Mouse (Mus musculus): ENCODE results near the gene Cpa3. TPM values are rescaled to one million over a fixed set of nuclear protein-coding genes. Genes with fewer than 3 reads are reported as not detected.

The Cpa3 gene
- polyA plus RNA-seq, 1 experiment from 2014 or later: not detected

Small RNAs within 50 kb of the gene (microRNA-seq; reads per million reads assigned to microRNA genes)
- gene Mir7007: not detected

Other genes with a start within 250 kb of the Cpa3 start
- gene Hps3, start 206.9 kb downstream of the Cpa3 start, polyA plus RNA-seq (2015; fragmentation: Nextera tagmentation; extraction: Ambion mirVana): 12.3 and 13.4 TPM in 2 replicates
- gene Hltf, start 184.4 kb downstream of the Cpa3 start, polyA plus RNA-seq (2015; fragmentation: Nextera tagmentation; extraction: Ambion mirVana): 11.8 and 12.9 TPM in 2 replicates
- gene Gyg, start 86.9 kb downstream of the Cpa3 start, polyA plus RNA-seq (2015; fragmentation: Nextera tagmentation; extraction: Ambion mirVana): 81.0 and 92.2 TPM in 2 replicates
- gene Cpb1, start 33.6 kb upstream of the Cpa3 start, polyA plus RNA-seq (2015; fragmentation: Nextera tagmentation; extraction: Ambion mirVana): 0.45 and 0.48 TPM in 2 replicates
- gene Agtr1b, start 125.0 kb upstream of the Cpa3 start, polyA plus RNA-seq (2015; fragmentation: Nextera tagmentation; extraction: Ambion mirVana): 0.30 and 0.46 TPM in 2 replicates

All from hindbrain, embryonic 16.5 days (tissue).